Mouse (Mus musculus) spleen, adult 2 months (tissue): ENCODE results near the gene Sim2.

ENCODE experiments used
- CTCF ChIP-seq: fragments of 200-500 bp; IDR thresholded peaks from 2 replicates; pipeline ENCODE4 v1.5.1; 2011; ENCODE audit warnings: mild to moderate bottlenecking, inconsistent platforms; ENCODE audit not compliant: insufficient read depth, insufficient read length, insufficient replicate concordance; ENCODE audit errors: extremely low read depth
- POLR2A ChIP-seq: fragments of 200-500 bp; IDR thresholded peaks from 2 replicates; pipeline ENCODE4 v1.6.1; 2011; ENCODE audit warnings: low read depth, low read length, inconsistent platforms

DNA sequence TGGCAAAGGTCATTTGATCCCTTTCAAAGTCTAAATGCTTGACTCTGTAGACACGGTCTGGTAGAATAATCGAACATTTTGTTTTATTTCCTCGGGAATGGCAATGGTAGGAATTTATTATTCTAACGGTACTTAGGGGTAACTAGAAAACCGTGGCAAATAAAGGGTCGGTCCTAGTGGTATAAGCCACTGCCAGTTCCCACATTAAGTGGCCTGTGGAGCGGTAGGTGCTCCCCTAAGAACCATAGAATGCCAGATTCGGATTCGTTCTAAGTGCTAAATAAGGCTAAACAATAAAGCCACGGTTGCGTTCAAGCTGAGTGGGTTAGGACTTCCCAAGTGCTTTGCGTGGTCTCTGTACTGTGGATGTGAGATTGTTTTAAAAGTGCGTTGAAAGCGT is 11.7 kb downstream of the Sim2 start:
- TF ChIP-seq CTCF (no peak), POLR2A (no peak)
